Mouse (Mus musculus) ES-Bruce4 (cell line): ENCODE data around the gene Serpina11.

Experiments
- CTCF ChIP-seq: IDR thresholded peaks from one replicate; pipeline ENCODE4 v1.8.1; 2011; ENCODE audit warnings: low read depth, low read length
- EP300 ChIP-seq: IDR thresholded peaks from 2 replicates; pipeline ENCODE4 v1.6.1; 2011; ENCODE audit warnings: low read depth, low read length; ENCODE audit not compliant: insufficient read depth
- POLR2A ChIP-seq: IDR thresholded peaks from one replicate; pipeline ENCODE4 v1.8.1; 2011; ENCODE audit warnings: low read length; ENCODE audit not compliant: insufficient read depth

GRCm38 (mm10) chr12:104038181-104038580 lies 48.4 kb upstream of the Serpina11 start:
- no peak for TF ChIP-seq POLR2A
- TF ChIP-seq EP300, result no peak
- no peak for TF ChIP-seq CTCF
